Mouse (Mus musculus) neural tube, embryonic 12.5 days (tissue): ENCODE data around the gene Grin2a. TPM values are rescaled to one million over a fixed set of nuclear protein-coding genes. Genes with fewer than 3 reads are reported as not detected.

ENCODE experiments used
- ATAC-seq: fragments of 200-750 bp; cut with Nextera tagmentation; 2 replicates; pipeline ENCODE4 v1.8.0; 2017; ENCODE audit warnings: low read depth, mild to moderate bottlenecking, moderate TSS enrichment, moderate library complexity; ENCODE audit not compliant: low FRiP score
- H3K27ac ChIP-seq: fragments of 300-500 bp; sonication (generic); 2 replicates; pipeline ENCODE4 v1.5.1; 2016
- H3K27me3 ChIP-seq: fragments of 300-500 bp; sonication (generic); replicated peaks from 2 replicates; pipeline ENCODE4 v1.6.1; 2016; ENCODE audit warnings: mild to moderate bottlenecking
- H3K36me3 ChIP-seq: fragments of 300-500 bp; sonication (generic); 2 replicates; pipeline ENCODE4 v1.6.1; 2016; ENCODE audit warnings: mild to moderate bottlenecking
- H3K4me1 ChIP-seq: fragments of 300-500 bp; sonication (generic); 2 replicates; pipeline ENCODE4 v1.6.1; 2016
- H3K4me2 ChIP-seq: fragments of 300-500 bp; sonication (generic); replicated peaks from 2 replicates; pipeline ENCODE4 v1.6.1; 2016; ENCODE audit warnings: mild to moderate bottlenecking
- H3K4me3 ChIP-seq: fragments of 300-500 bp; sonication (generic); 2 replicates; pipeline ENCODE4 v1.5.1; 2016
- H3K9ac ChIP-seq: fragments of 300-500 bp; sonication (generic); 2 replicates; pipeline ENCODE4 v1.6.1; 2016; ENCODE audit warnings: mild to moderate bottlenecking
- H3K9me3 ChIP-seq: fragments of 300-500 bp; sonication (generic); 2 replicates; pipeline ENCODE4 v1.6.1; 2016; ENCODE audit warnings: mild to moderate bottlenecking
- WGBS: fragments of 180-500 bp; shearing (Covaris S2); methylation state at CpG from one replicate; pipeline ENCODE4 v1.1.7; 2016; 5-methylcytosine and 5-hydroxymethylcytosine counted together
- polyA plus RNA-seq: library from polyadenylated mRNA; unstranded; fragments of >200 nt; fragmentation: Nextera tagmentation; extraction: Ambion mirVana; gene quantifications from 2 replicates; pipeline ENCODE4 v1.2.1, GENCODE M21; 2016

The Grin2a gene
- polyA plus RNA-seq, 1 experiment from 2014 or later, result 2.3 TPM

- no peak overlapping the region for H3K4me3 ChIP-seq
- ATAC-seq, result no peak
- 93% methylated on average over 2 of the region's 2 CpGs for WGBS
- H3K27me3 ChIP-seq, result no peaks in the 10 kb centered on the region
- H3K36me3 ChIP-seq, result no peaks in the 10 kb centered on the region
- H3K27ac ChIP-seq, result no peak overlapping the region
- H3K9me3 ChIP-seq, result no peaks in the 10 kb centered on the region
- no peaks in the 10 kb centered on the region for H3K4me1 ChIP-seq
- H3K4me2 ChIP-seq, result no peak overlapping the region
- no peak overlapping the region for H3K9ac ChIP-seq
Measured at GRCm38 (mm10) chr16:9764086-9764485, 231.3 kb downstream of the Grin2a start.

- no peaks in the 10 kb centered on the region for H3K9me3 ChIP-seq
- no peaks in the 10 kb centered on the region for H3K36me3 ChIP-seq
- H3K4me1 ChIP-seq, result no peaks in the 10 kb centered on the region
- H3K9ac ChIP-seq, result no peak overlapping the region
- no peak overlapping the region for H3K4me3 ChIP-seq
- no peak for ATAC-seq
- WGBS, result 96% methylated on average over 2 of the region's 2 CpGs
- H3K27ac ChIP-seq, result no peak overlapping the region
- H3K4me2 ChIP-seq, result no peak overlapping the region
- no peaks in the 10 kb centered on the region for H3K27me3 ChIP-seq
Measured at GRCm38 (mm10) chr16:9760347-9760746, 235.0 kb downstream of the Grin2a start.

- WGBS, result 89% methylated on average over 8 of the region's 8 CpGs
Measured at GRCm38 (mm10) chr16:9756849-9757248, 238.5 kb downstream of the Grin2a start.

GRCm38 (mm10) chr16:9754061-9754460 lies 241.3 kb downstream of the Grin2a start:
- WGBS, result 81% methylated on average over 5 of the region's 5 CpGs

More at GRCm38 (mm10) chr16:9756849-9757248, 238.5 kb downstream of the Grin2a start:
- no peak overlapping the region for H3K4me2 ChIP-seq
- H3K9me3 ChIP-seq, result no peaks in the 10 kb centered on the region
- ATAC-seq, result no peak
- H3K4me3 ChIP-seq, result no peak overlapping the region
- H3K27ac ChIP-seq, result no peak overlapping the region
- no peaks in the 10 kb centered on the region for H3K36me3 ChIP-seq
- H3K4me1 ChIP-seq, result no peaks in the 10 kb centered on the region
- no peaks in the 10 kb centered on the region for H3K27me3 ChIP-seq
- no peak overlapping the region for H3K9ac ChIP-seq

GRCm38 (mm10) chr16:9753045-9753444 lies 242.3 kb downstream of the Grin2a start:
- H3K4me3 ChIP-seq, result no peak overlapping the region
- H3K36me3 ChIP-seq, result no peaks in the 10 kb centered on the region
- no peak for ATAC-seq
- 91% methylated on average over 9 of the region's 9 CpGs for WGBS
- no peak overlapping the region for H3K4me2 ChIP-seq
- no peaks in the 10 kb centered on the region for H3K9me3 ChIP-seq
- H3K27ac ChIP-seq, result no peak overlapping the region
- H3K4me1 ChIP-seq, result no peaks in the 10 kb centered on the region
- H3K9ac ChIP-seq, result no peak overlapping the region
- H3K27me3 ChIP-seq, result no peaks in the 10 kb centered on the region

More at GRCm38 (mm10) chr16:9754061-9754460, 241.3 kb downstream of the Grin2a start:
- H3K27ac ChIP-seq, result no peak overlapping the region
- H3K9ac ChIP-seq, result no peak overlapping the region
- no peaks in the 10 kb centered on the region for H3K9me3 ChIP-seq
- no peak overlapping the region for H3K4me2 ChIP-seq
- no peak for ATAC-seq
- H3K36me3 ChIP-seq, result no peaks in the 10 kb centered on the region
- H3K4me1 ChIP-seq, result no peaks in the 10 kb centered on the region
- H3K4me3 ChIP-seq, result no peak overlapping the region
- H3K27me3 ChIP-seq, result no peaks in the 10 kb centered on the region

- H3K9me3 ChIP-seq, result no peaks in the 10 kb centered on the region
- no peaks in the 10 kb centered on the region for H3K27me3 ChIP-seq
- ATAC-seq, result no peak
- WGBS, result 82% methylated on average over 8 of the region's 8 CpGs
- H3K27ac ChIP-seq, result no peak overlapping the region
- no peaks in the 10 kb centered on the region for H3K4me1 ChIP-seq
- no peak overlapping the region for H3K4me2 ChIP-seq
- H3K4me3 ChIP-seq, result no peak overlapping the region
- H3K36me3 ChIP-seq, result no peaks in the 10 kb centered on the region
- no peak overlapping the region for H3K9ac ChIP-seq
Measured at GRCm38 (mm10) chr16:9752600-9752999, 242.8 kb downstream of the Grin2a start.

- Histone ChIP-seq H3K4me3 (no peak overlapping the region), H3K4me2 (no peak overlapping the region), H3K4me1 (no peaks in the 10 kb centered on the region), H3K9ac (no peak overlapping the region), H3K27me3 (no peaks in the 10 kb centered on the region), H3K27ac (no peak overlapping the region), H3K9me3 (no peaks in the 10 kb centered on the region), H3K36me3 (no peaks in the 10 kb centered on the region)
- ATAC-seq, result no peak
- 76% methylated on average over 11 of the region's 11 CpGs for WGBS
Measured at GRCm38 (mm10) chr16:9751045-9751569, 244.3 kb downstream of the Grin2a start.

GRCm38 (mm10) chr16:9749661-9750060 lies 245.7 kb downstream of the Grin2a start:
- no peak overlapping the region for H3K27ac ChIP-seq
- H3K36me3 ChIP-seq, result no peaks in the 10 kb centered on the region
- WGBS, result 89% methylated on average over 3 of the region's 3 CpGs
- no peak for ATAC-seq
- no peak overlapping the region for H3K4me3 ChIP-seq
- H3K9me3 ChIP-seq, result no peaks in the 10 kb centered on the region
- no peaks in the 10 kb centered on the region for H3K4me1 ChIP-seq
- no peak overlapping the region for H3K9ac ChIP-seq
- H3K27me3 ChIP-seq, result no peaks in the 10 kb centered on the region
- H3K4me2 ChIP-seq, result no peak overlapping the region

- Histone ChIP-seq H3K4me3 (no peak overlapping the region), H3K9ac (no peak overlapping the region), H3K9me3 (no peaks in the 10 kb centered on the region), H3K4me1 (no peaks in the 10 kb centered on the region), H3K4me2 (no peak overlapping the region), H3K36me3 (no peaks in the 10 kb centered on the region), H3K27me3 (no peaks in the 10 kb centered on the region), H3K27ac (no peak overlapping the region)
- 92% methylated on average over 6 of the region's 6 CpGs for WGBS
- ATAC-seq, result no peak
Measured at GRCm38 (mm10) chr16:9742443-9742842, 252.9 kb downstream of the Grin2a start.

GRCm38 (mm10) chr16:9738679-9739078 lies 256.7 kb downstream of the Grin2a start:
- ATAC-seq, result no peak
- Histone ChIP-seq H3K4me1 (no peaks in the 10 kb centered on the region), H3K9ac (no peak overlapping the region), H3K27ac (no peak overlapping the region), H3K36me3 (no peaks in the 10 kb centered on the region), H3K4me3 (no peak overlapping the region), H3K4me2 (no peak overlapping the region), H3K9me3 (no peaks in the 10 kb centered on the region), H3K27me3 (no peaks in the 10 kb centered on the region)
- 90% methylated on average over 6 of the region's 6 CpGs for WGBS

- no peaks in the 10 kb centered on the region for H3K27me3 ChIP-seq
- no peaks in the 10 kb centered on the region for H3K4me1 ChIP-seq
- no peak overlapping the region for H3K4me2 ChIP-seq
- ATAC-seq, result no peak
- H3K4me3 ChIP-seq, result no peak overlapping the region
- no peak overlapping the region for H3K27ac ChIP-seq
- no peak overlapping the region for H3K9ac ChIP-seq
- H3K36me3 ChIP-seq, result no peaks in the 10 kb centered on the region
- H3K9me3 ChIP-seq, result no peaks in the 10 kb centered on the region
- WGBS, result 10% methylated on average over 2 of the region's 2 CpGs
Measured at GRCm38 (mm10) chr16:9737131-9737530, 258.2 kb downstream of the Grin2a start.

- 86% methylated on average over 8 of the region's 8 CpGs for WGBS
Measured at GRCm38 (mm10) chr16:9735365-9736080, 259.8 kb downstream of the Grin2a start.

GRCm38 (mm10) chr16:9727603-9728002 lies 267.8 kb downstream of the Grin2a start:
- Histone ChIP-seq H3K36me3 (no peaks in the 10 kb centered on the region), H3K9me3 (no peaks in the 10 kb centered on the region), H3K27ac (no peak overlapping the region), H3K4me3 (no peak overlapping the region), H3K9ac (no peak overlapping the region), H3K27me3 (no peaks in the 10 kb centered on the region), H3K4me2 (no peak overlapping the region), H3K4me1 (no peaks in the 10 kb centered on the region)
- 92% methylated on average over 5 of the region's 5 CpGs for WGBS
- no peak for ATAC-seq

More at GRCm38 (mm10) chr16:9735365-9736080, 259.8 kb downstream of the Grin2a start:
- no peaks in the 10 kb centered on the region for H3K36me3 ChIP-seq
- no peak overlapping the region for H3K9ac ChIP-seq
- H3K4me2 ChIP-seq, result no peak overlapping the region
- no peaks in the 10 kb centered on the region for H3K9me3 ChIP-seq
- no peaks in the 10 kb centered on the region for H3K27me3 ChIP-seq
- no peak overlapping the region for H3K27ac ChIP-seq
- no peak overlapping the region for H3K4me3 ChIP-seq
- H3K4me1 ChIP-seq, result no peaks in the 10 kb centered on the region
- ATAC-seq, result no peak
